Mouse (Mus musculus) myocyte (in vitro differentiated cells): ENCODE results near the gene Lama2.

Source experiments
- E2F4 ChIP-seq: IDR thresholded peaks from one replicate; pipeline ENCODE4 v1.6.1; 2011; ENCODE audit warnings: mild to moderate bottlenecking, control low read depth, moderate library complexity; ENCODE audit not compliant: insufficient read depth
- MYOD1 ChIP-seq, 3 experiments: IDR thresholded peaks; one replicate each; pipeline ENCODE4 v1.6.1; 2011; ENCODE audit warnings: control low read depth in 2 of 3, low read depth in 2 of 3, mild to moderate bottlenecking in 2 of 3, moderate library complexity in 1 of 3; ENCODE audit not compliant: insufficient read length in 2 of 3, control insufficient read depth in 1 of 3
- POLR2A ChIP-seq: IDR thresholded peaks from one replicate; pipeline ENCODE4 v1.6.1; 2011; ENCODE audit warnings: low read depth, mild to moderate bottlenecking, control low read depth, moderate library complexity; ENCODE audit not compliant: insufficient read length
- TCF3 ChIP-seq: IDR thresholded peaks from one replicate; pipeline ENCODE4 v1.6.1; 2011; ENCODE audit warnings: low read depth, control low read depth; ENCODE audit not compliant: insufficient read length
- USF1 ChIP-seq: IDR thresholded peaks from one replicate; pipeline ENCODE4 v1.6.1; 2011; ENCODE audit warnings: low read depth, mild to moderate bottlenecking, control low read depth, moderate library complexity

DNA sequence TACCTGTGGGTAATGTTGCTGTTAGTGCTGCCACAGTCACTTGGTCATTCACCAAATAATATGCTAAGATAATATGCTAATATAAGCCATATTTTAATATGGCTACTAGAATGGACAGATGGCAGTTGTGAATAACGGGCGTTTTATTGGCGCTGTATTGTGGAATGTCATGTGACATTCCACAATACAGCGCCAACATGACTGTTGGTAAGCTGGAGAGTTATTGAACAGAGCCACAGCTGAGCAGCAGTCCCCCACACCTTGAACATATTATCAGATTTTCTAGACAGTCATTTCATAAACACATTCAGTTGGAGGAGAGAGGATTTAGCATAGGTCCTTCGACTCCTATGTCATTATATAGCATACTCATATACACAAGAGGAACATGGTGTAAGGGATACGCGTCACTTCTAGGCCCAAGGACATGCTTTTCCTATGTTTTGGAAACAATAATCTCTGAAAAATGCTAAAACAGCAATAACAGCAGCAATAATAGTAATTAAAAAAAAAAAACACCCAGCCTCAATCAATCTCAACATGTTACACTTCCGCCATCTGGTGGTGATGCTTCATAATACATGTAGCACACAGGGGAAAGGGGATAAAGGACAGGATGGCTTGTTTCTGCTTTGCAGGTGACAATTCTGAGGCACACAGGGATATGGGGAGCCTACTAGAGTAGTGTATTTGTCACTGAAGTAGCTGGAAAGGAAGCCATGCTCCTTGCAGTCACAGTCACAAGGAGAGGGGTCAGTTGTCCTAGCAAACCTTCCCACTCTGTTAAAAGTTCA is 624.2 kb downstream of the Lama2 start:
- no peak for TF ChIP-seq POLR2A
- no peak for TF ChIP-seq E2F4
- TF ChIP-seq USF1 = no peak
- TF ChIP-seq MYOD1 (IDR thresholded peaks at IDR 0.05; ENCODE audit: control insufficient read depth in 1 of 3, insufficient read length in 2 of 3, low read depth in 2 of 3) = no peak
- TF ChIP-seq TCF3 = no peak
